Mouse (Mus musculus) heart, embryonic 14.5 days (tissue): Measurements from ENCODE around the gene Elovl7. TPM values are rescaled to one million over a fixed set of nuclear protein-coding genes. Genes with fewer than 3 reads are reported as not detected.

ENCODE experiments used
- ATAC-seq: fragments of 200-750 bp; cut with Nextera tagmentation; 2 replicates; pipeline ENCODE4 v1.8.0; 2017; ENCODE audit warnings: low read depth, moderate TSS enrichment; ENCODE audit not compliant: insufficient number of reproducible peaks, insufficient read depth, low FRiP score
- H3K27ac ChIP-seq, 2 experiments: fragments of 200-500 bp in 1 of 2; fragments of 300-500 bp in 1 of 2; sonication (generic) in 1 of 2; replicated peaks in 1 of 2; 2 replicates each; pipeline ENCODE4 v1.5.1; 2012 to 2014; ENCODE audit warnings: low read depth in 2 of 2, low read length in 2 of 2, control low read depth in 1 of 2, mild to moderate bottlenecking in 1 of 2, mixed read lengths in 1 of 2; ENCODE audit not compliant: control insufficient read depth in 1 of 2, insufficient read depth in 1 of 2
- H3K27me3 ChIP-seq: fragments of 300-500 bp; sonication (generic); 2 replicates; pipeline ENCODE4 v1.6.1; 2014; ENCODE audit warnings: mild to moderate bottlenecking, low read length, control low read depth; ENCODE audit not compliant: control insufficient read depth, insufficient read depth
- H3K36me3 ChIP-seq: fragments of 300-500 bp; sonication (generic); 2 replicates; pipeline ENCODE4 v1.6.1; 2014; ENCODE audit warnings: mild to moderate bottlenecking, control low read depth, low read length, mixed read lengths; ENCODE audit not compliant: control insufficient read depth, insufficient read depth
- H3K4me1 ChIP-seq, 2 experiments: fragments of 200-500 bp in 1 of 2; fragments of 300-500 bp in 1 of 2; sonication (generic) in 1 of 2; 2 replicates each; pipeline ENCODE4 v1.6.1; 2012 to 2014; ENCODE audit warnings: low read length in 2 of 2, control low read depth in 1 of 2, mixed read lengths in 1 of 2; ENCODE audit not compliant: control insufficient read depth in 2 of 2, insufficient read depth in 2 of 2
- H3K4me2 ChIP-seq: fragments of 300-500 bp; sonication (generic); 2 replicates; pipeline ENCODE4 v1.6.1; 2014; ENCODE audit warnings: mild to moderate bottlenecking, low read length
- H3K4me3 ChIP-seq, 2 experiments: fragments of 200-500 bp in 1 of 2; fragments of 300-500 bp in 1 of 2; sonication (generic) in 1 of 2; 2 replicates each; pipeline ENCODE4 v1.5.1; 2012 to 2014; ENCODE audit warnings: low read length in 2 of 2, mild to moderate bottlenecking in 2 of 2, control low read depth in 1 of 2, low read depth in 1 of 2, moderate library complexity in 1 of 2; ENCODE audit not compliant: control insufficient read depth in 1 of 2, insufficient read depth in 1 of 2
- H3K9ac ChIP-seq: fragments of 300-500 bp; sonication (generic); 2 replicates; pipeline ENCODE4 v1.6.1; 2014; ENCODE audit warnings: mild to moderate bottlenecking, low read length
- H3K9me3 ChIP-seq: fragments of 300-500 bp; sonication (generic); 2 replicates; pipeline ENCODE4 v1.6.1; 2016; ENCODE audit warnings: low read length, control low read depth; ENCODE audit not compliant: control insufficient read depth
- WGBS: fragments of 180-500 bp; shearing (Covaris S2); extraction: QIAGEN DNeasy Blood & Tissue Kit; methylation state at CpG from one replicate; pipeline ENCODE4 v1.1.7; 2014; 5-methylcytosine and 5-hydroxymethylcytosine counted together
- polyA plus RNA-seq: library from polyadenylated mRNA; unstranded; fragments of >200 nt; fragmentation: Nextera tagmentation; extraction: Ambion mirVana; gene quantifications from 2 replicates; pipeline ENCODE4 v1.2.1, GENCODE M21; 2014

Elovl7 gene
- polyA plus RNA-seq, 1 experiment from 2014 or later: 2.9 TPM

GRCm38 (mm10) chr13:108212397-108213018, 1.7 kb upstream of the Elovl7 start:
- no peak overlapping the region for H3K4me2 ChIP-seq
- H3K4me3 ChIP-seq: no peak overlapping the region
- H3K4me1 ChIP-seq: peaks cover 2 to 5% of the 10 kb centered on the region in 2 experiments; a peak in 2 of 4 replicates
- H3K27ac ChIP-seq: no peak overlapping the region
- H3K36me3 ChIP-seq: no peaks in the 10 kb centered on the region
- no peak for ATAC-seq
- no peaks in the 10 kb centered on the region for H3K9me3 ChIP-seq
- WGBS: 46% methylated on average over 5 of the region's 5 CpGs
- peaks cover 44% of the 10 kb centered on the region for H3K27me3 ChIP-seq
- H3K9ac ChIP-seq: no peak overlapping the region

- H3K36me3 ChIP-seq: no peaks in the 10 kb centered on the region
- H3K4me3 ChIP-seq: peak overlapping the region; percentile 76 to 83
- H3K9me3 ChIP-seq: no peaks in the 10 kb centered on the region
- peaks cover 56% of the 10 kb centered on the region for H3K27me3 ChIP-seq
- WGBS: under 1% methylated on average over 43 of the region's 50 CpGs
- H3K4me1 ChIP-seq: peaks cover 2 to 5% of the 10 kb centered on the region in 2 experiments; a peak in 2 of 4 replicates
- no peak overlapping the region for H3K27ac ChIP-seq
- peak overlapping the region; percentile 73 for H3K9ac ChIP-seq
- 0 out of 2 replicates have a peak, but pooled peaks have one; percentile 14 for ATAC-seq
- H3K4me2 ChIP-seq: peak overlapping the region; percentile 100
These were observed 392 bp downstream of the Elovl7 start for GRCm38 (mm10) chr13:108214485-108215107.

GRCm38 (mm10) chr13:108215231-108215780, 1.1 kb downstream of the Elovl7 start:
- Histone ChIP-seq H3K27me3 (peaks cover 61% of the 10 kb centered on the region), H3K9ac (peak overlapping the region; percentile 73)

GRCm38 (mm10) chr13:108219773-108220172, 5.6 kb downstream of the Elovl7 start:
- Histone ChIP-seq H3K4me1 (peaks cover 2 to 5% of the 10 kb centered on the region in 2 experiments; a peak in 2 of 4 replicates), H3K9ac (no peak overlapping the region), H3K9me3 (no peaks in the 10 kb centered on the region), H3K4me2 (no peak overlapping the region), H3K36me3 (no peaks in the 10 kb centered on the region), H3K4me3 (no peak overlapping the region), H3K27ac (no peak overlapping the region), H3K27me3 (peaks cover 44% of the 10 kb centered on the region)
- 73% methylated on average over 7 of the region's 7 CpGs for WGBS
- ATAC-seq: no peak

More at GRCm38 (mm10) chr13:108215231-108215780, 1.1 kb downstream of the Elovl7 start:
- H3K9me3 ChIP-seq: no peaks in the 10 kb centered on the region
- ATAC-seq: no peak
- WGBS: 3% methylated on average over 12 of the region's 12 CpGs
- H3K4me2 ChIP-seq: peak overlapping the region; percentile 100
- peak overlapping the region; percentile 76 to 83 for H3K4me3 ChIP-seq
- no peak overlapping the region for H3K27ac ChIP-seq
- H3K4me1 ChIP-seq: peaks cover 2 to 5% of the 10 kb centered on the region in 2 experiments; a peak in 2 of 4 replicates
- no peaks in the 10 kb centered on the region for H3K36me3 ChIP-seq

- ATAC-seq: no peak
- Histone ChIP-seq H3K9ac (no peak overlapping the region), H3K27me3 (no peaks in the 10 kb centered on the region), H3K9me3 (no peaks in the 10 kb centered on the region), H3K27ac (no peak overlapping the region), H3K4me1 (no peaks in the 10 kb centered on the region), H3K4me3 (no peak overlapping the region), H3K4me2 (no peak overlapping the region), H3K36me3 (no peaks in the 10 kb centered on the region)
- 61% methylated on average over 3 of the region's 3 CpGs for WGBS
These were observed 15.0 kb downstream of the Elovl7 start for GRCm38 (mm10) chr13:108229191-108229590.

GRCm38 (mm10) chr13:108229634-108230330, 15.6 kb downstream of the Elovl7 start:
- Histone ChIP-seq H3K9ac (no peak overlapping the region), H3K9me3 (no peaks in the 10 kb centered on the region), H3K27ac (no peak overlapping the region), H3K4me2 (no peak overlapping the region), H3K27me3 (no peaks in the 10 kb centered on the region), H3K36me3 (no peaks in the 10 kb centered on the region), H3K4me1 (no peaks in the 10 kb centered on the region), H3K4me3 (no peak overlapping the region)
- ATAC-seq: no peak
- WGBS: 77% methylated on average over 6 of the region's 6 CpGs

- 45% methylated on average over 4 of the region's 4 CpGs for WGBS
- Histone ChIP-seq H3K9ac (no peak overlapping the region), H3K4me3 (no peak overlapping the region), H3K9me3 (no peaks in the 10 kb centered on the region), H3K36me3 (no peaks in the 10 kb centered on the region), H3K4me2 (no peak overlapping the region), H3K27ac (no peak overlapping the region), H3K27me3 (no peaks in the 10 kb centered on the region), H3K4me1 (peaks cover 0 to 2% of the 10 kb centered on the region in 2 experiments; a peak in 1 of 4 replicates)
- no peak for ATAC-seq
These were observed 25.8 kb downstream of the Elovl7 start for GRCm38 (mm10) chr13:108240012-108240411.
